Mouse (Mus musculus) E14TG2a.4 (cell line): ENCODE measurements around the gene Rin3.

Experiments used
- CTCF ChIP-seq: conservative IDR thresholded peaks from 2 replicates; pipeline ENCODE4 v1.5.1; 2014; ENCODE audit warnings: low read length
- NANOG ChIP-seq: IDR thresholded peaks from 2 replicates; pipeline ENCODE4 v1.6.1; 2014; ENCODE audit warnings: borderline replicate concordance, low read length, mixed read lengths

- TF ChIP-seq CTCF, result no peak
- TF ChIP-seq NANOG, result no peak; the same call in 1 of the 2 replicates
Observed at GRCm38 (mm10) chr12:102328090-102328489, 45.2 kb downstream of the Rin3 start.
